36 mouse cellular contexts compared by ENCODE assay signal in the genomic region with DNA sequence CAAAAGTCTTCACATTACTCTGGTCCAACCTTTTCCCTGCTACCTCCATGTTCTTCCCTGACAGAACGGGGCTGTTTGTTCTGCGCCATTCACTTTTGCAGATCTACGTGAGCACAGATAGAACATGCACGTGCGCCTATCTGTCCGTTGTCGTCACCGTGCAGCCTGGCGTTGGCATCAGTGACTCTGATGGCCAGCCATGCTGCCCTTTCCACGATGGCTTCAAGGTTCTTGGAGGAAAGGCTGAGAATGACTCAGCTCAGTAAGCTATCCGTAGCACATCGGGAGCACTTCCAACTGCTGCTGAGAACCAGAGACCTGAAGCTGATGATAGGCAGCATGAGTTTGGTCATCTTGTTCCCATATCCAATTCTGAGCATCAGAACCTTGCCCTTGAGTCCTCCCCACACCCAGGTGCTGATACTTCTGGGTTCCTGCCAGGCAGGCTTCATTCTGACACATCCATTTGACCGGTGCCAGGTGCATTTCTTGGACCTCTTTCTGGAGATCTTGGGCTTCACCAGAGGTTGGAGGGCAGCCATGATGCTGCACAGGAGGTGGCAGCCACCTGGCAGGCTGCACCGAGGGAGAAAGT. TPM values are rescaled to one million over a fixed set of nuclear protein-coding genes. Genes with fewer than 3 reads are reported as not detected.
A peak's percentile ranks its signal among the peaks of the same experiment; 100 is the strongest.
DNase-seq lines count a peak whose midpoint lies in the region; ATAC-seq and TF ChIP-seq lines count a peak whose summit lies in the region.
"Had no signal": no experiment of that assay in that cellular context is flagged by ENCODE, and none has a peak within 500 bp of the region (broad histone marks: within the 10 kb centered on the region; RNA-seq: fewer than 3 reads in every experiment).

No protein-coding gene starts in this region.

- peak overlapping the region; percentile 48 for H3K27ac ChIP-seq in small intestine, adult 2 months (ENCODE audit: insufficient read depth, low read depth, low read length)
- H3K27ac ChIP-seq: embryonic facial prominence, embryonic 12.5 days; forebrain, embryonic 15.5 days; gastrocnemius, adult 2 months; hindbrain, embryonic 10.5 days; hindbrain, embryonic 15.5 days; limb, embryonic 10.5 days; limb, embryonic 15.5 days; liver, embryonic 13.5 days; macrophage; midbrain, embryonic 13.5 days; stomach, postnatal 0 days had no signal

- no peak for TF ChIP-seq CTCF in small intestine, adult 2 months (IDR thresholded peaks at IDR 0.05; ENCODE audit: extremely low read depth, insufficient read length, insufficient replicate concordance, low read depth, low read length)

- 65% methylated on average over 14 of the region's 14 CpGs for WGBS in small intestine, adult 2 months

- H3K4me3 ChIP-seq in small intestine, adult 2 months (ENCODE audit: low read depth, low read length): no peak overlapping the region
- H3K4me3 ChIP-seq: embryonic facial prominence, embryonic 12.5 days; forebrain, embryonic 15.5 days; gastrocnemius, adult 2 months; hindbrain, embryonic 10.5 days; hindbrain, embryonic 15.5 days; limb, embryonic 10.5 days; limb, embryonic 15.5 days; liver, embryonic 13.5 days; midbrain, embryonic 13.5 days had no signal

- TF ChIP-seq POLR2A in small intestine, adult 2 months (IDR thresholded peaks at IDR 0.05; ENCODE audit: low read depth, low read length): no peak

- H3K27me3 ChIP-seq in small intestine, adult 2 months (ENCODE audit: control insufficient read depth, insufficient read depth, low read length): no peaks in the 10 kb centered on the region
- H3K27me3 ChIP-seq: embryonic facial prominence, embryonic 12.5 days; forebrain, embryonic 15.5 days; hindbrain, embryonic 15.5 days; limb, embryonic 15.5 days; liver, embryonic 13.5 days; midbrain, embryonic 13.5 days; Patski had no signal

- no peaks in the 10 kb centered on the region for H3K36me3 ChIP-seq in small intestine, adult 2 months (ENCODE audit: control insufficient read depth, insufficient read depth, low read length)
- H3K36me3 ChIP-seq: embryonic facial prominence, embryonic 12.5 days; forebrain, embryonic 15.5 days; hindbrain, embryonic 10.5 days; hindbrain, embryonic 15.5 days; limb, embryonic 10.5 days; limb, embryonic 15.5 days; liver, embryonic 13.5 days; midbrain, embryonic 13.5 days had no signal

- no peak for ATAC-seq in cerebellum, adult (ENCODE audit: insufficient number of reproducible peaks, low FRiP score, low TSS enrichment)
- ATAC-seq: forebrain, embryonic 15.5 days; inflammation-experienced regulatory T-cells, adult 6 months; lung, postnatal 0 days; midbrain, embryonic 13.5 days; Patski had no signal

- H3K4me1 ChIP-seq in small intestine, adult 2 months (ENCODE audit: control insufficient read depth, insufficient read depth, insufficient read length, low read length): peaks cover 46% of the 10 kb centered on the region
- H3K4me1 ChIP-seq: embryonic facial prominence, embryonic 12.5 days; forebrain, embryonic 15.5 days; hindbrain, embryonic 10.5 days; hindbrain, embryonic 15.5 days; limb, embryonic 10.5 days; limb, embryonic 15.5 days; liver, embryonic 13.5 days; midbrain, embryonic 13.5 days had no signal

- peak; percentile 54 for DNase-seq in cerebellum, adult 11-12 months
- peak; percentile 25 for DNase-seq in brain, adult 2 months (ENCODE audit: low read depth, low spot score)
- DNase-seq in cerebellum, adult 9-11 months: peak; percentile 53
- no peak for DNase-seq in right cerebral cortex, postnatal 4 days
- no peak for DNase-seq in kidney, postnatal 14 days
- DNase-seq in lung, postnatal 36 days: no peak
- DNase-seq: embryo, embryonic 11 days; gastrocnemius, adult 2 months; heart, postnatal 14 days; kidney, adult 11 months; kidney, postnatal 4 days; layer of hippocampus, postnatal 36 days; liver, embryonic 13.5 days; lung, adult 18-20 months; retina, postnatal 1 day; right cerebral cortex, postnatal 14 days; spleen, adult 18-20 months; thymus, adult 18-20 months; thymus, postnatal 25 days had no signal

RNA-seq across cellular contexts. Expression of a gene that starts 6.3 kb away (rescaled TPM):
- polyA plus RNA-seq in small intestine, adult 2 months (2012; rRNA removed): 0.06 and 0.25 TPM in 2 replicates
- polyA plus RNA-seq: forebrain, embryonic 15.5 days; heart, embryonic 14.5 days; hindbrain, embryonic 15.5 days; inflammation-experienced regulatory T-cells, adult 6 months; liver, embryonic 13.5 days; macrophage; neural tube, embryonic 14.5 days had no signal

RNA-seq across cellular contexts. Expression of a gene that starts 23.8 kb away (rescaled TPM):
- 22.9 and 150 TPM in 2 replicates for polyA plus RNA-seq in small intestine, adult 2 months (2012; rRNA removed)
- polyA plus RNA-seq: embryonic facial prominence, embryonic 12.5 days; forebrain, embryonic 15.5 days; hindbrain, embryonic 10.5 days; hindbrain, embryonic 15.5 days; limb, embryonic 10.5 days; limb, embryonic 15.5 days; liver, embryonic 13.5 days; midbrain, embryonic 13.5 days had no signal

RNA-seq across cellular contexts. Expression of a gene that starts 33.8 kb away (rescaled TPM):
- polyA plus RNA-seq in small intestine, adult 2 months (2012; rRNA removed): 3.9 and 4.0 TPM in 2 replicates
- polyA plus RNA-seq: heart, embryonic 14.5 days; limb, embryonic 10.5 days; liver, embryonic 13.5 days; macrophage had no signal

RNA-seq across cellular contexts. Expression of a gene that starts 49.1 kb away (rescaled TPM):
- not detected in 2 replicates for polyA plus RNA-seq in small intestine, adult 2 months (2012; rRNA removed)
- polyA plus RNA-seq: embryonic facial prominence, embryonic 12.5 days; forebrain, embryonic 15.5 days; heart, embryonic 14.5 days; hindbrain, embryonic 10.5 days; hindbrain, embryonic 15.5 days; inflammation-experienced regulatory T-cells, adult 6 months; kidney, embryonic 16.5 days; limb, embryonic 10.5 days; limb, embryonic 15.5 days; liver, embryonic 13.5 days; lung, postnatal 0 days; macrophage; midbrain, embryonic 13.5 days; neural tube, embryonic 14.5 days; Patski; stomach, postnatal 0 days had no signal

Comparison
In these comparisons a context has a peak if more than half of its experiments do, and no peak if none do; other contexts are left out.
1. DNase-seq: peak in cerebellum, adult 11-12 months (single experiment), brain, adult 2 months (single experiment) and cerebellum, adult 9-11 months (single experiment); none in right cerebral cortex, postnatal 4 days (single experiment), kidney, postnatal 14 days (single experiment) and lung, postnatal 36 days (single experiment).